Mouse (Mus musculus) left cerebral cortex, adult 8-10 months (tissue): ENCODE results near the gene Gm48551. TPM values are rescaled to one million over a fixed set of nuclear protein-coding genes. Genes with fewer than 3 reads are reported as not detected.

Experiments
- DNase-seq, 2 experiments: peaks; one replicate each; pipeline ENCODE4 v3.0.0; 2022; ENCODE audit warnings: low spot score in 2 of 2
- total RNA-seq, 4 experiments: library from RNA; stranded (reverse); gene quantifications; 2 replicates each; pipeline ENCODE4 v1.2.4; 2022

The Gm48551 gene
- total RNA-seq, 4 experiments from 2014 or later, result 2.0 to 5.2 (median 4.0) TPM

GRCm38 (mm10) chr10:81403511-81403910, 19.2 kb downstream of the Gm48551 start:
- no peak for DNase-seq

DNA sequence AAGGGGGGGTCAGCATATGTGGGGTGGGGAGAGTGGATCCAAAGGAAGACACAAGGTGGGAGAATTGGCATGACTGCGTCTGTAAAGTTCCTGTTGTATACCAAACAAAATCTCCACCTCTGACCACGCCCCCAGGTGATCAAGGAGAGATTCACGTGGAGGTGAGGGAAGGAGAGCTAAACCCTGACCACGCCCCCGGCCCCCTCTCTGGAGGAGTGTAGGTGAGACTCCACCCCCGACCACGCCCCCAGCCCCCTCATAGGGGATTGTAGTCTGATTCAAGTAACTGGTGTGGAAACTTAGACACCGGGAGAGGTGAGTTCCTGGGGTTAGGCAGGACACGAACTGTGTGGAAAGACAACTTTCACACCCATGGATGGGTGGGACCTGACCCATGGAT, 19.8 kb downstream of the Gm48551 start:
- no peak for DNase-seq

DNA sequence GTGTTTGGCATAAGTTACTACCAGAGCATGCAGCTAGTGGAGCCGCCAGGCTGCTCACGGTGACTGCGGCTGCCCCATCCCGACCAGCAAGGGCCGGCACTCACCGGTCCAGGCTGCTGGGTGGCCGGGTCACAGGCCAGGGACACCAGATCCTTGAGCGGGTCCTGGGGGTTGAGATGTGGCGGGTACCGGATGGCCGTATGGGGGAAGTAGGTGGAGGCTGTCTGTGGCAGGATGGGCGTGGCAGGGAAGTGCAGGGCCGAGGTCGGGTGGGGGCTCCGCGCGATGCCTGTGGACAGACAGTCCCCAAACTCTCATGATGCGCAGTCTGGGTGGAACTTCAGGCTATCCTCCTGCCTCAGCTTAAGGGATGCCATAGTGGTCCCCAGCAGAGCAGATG, 20.5 kb downstream of the Gm48551 start:
- no peak for DNase-seq

DNA sequence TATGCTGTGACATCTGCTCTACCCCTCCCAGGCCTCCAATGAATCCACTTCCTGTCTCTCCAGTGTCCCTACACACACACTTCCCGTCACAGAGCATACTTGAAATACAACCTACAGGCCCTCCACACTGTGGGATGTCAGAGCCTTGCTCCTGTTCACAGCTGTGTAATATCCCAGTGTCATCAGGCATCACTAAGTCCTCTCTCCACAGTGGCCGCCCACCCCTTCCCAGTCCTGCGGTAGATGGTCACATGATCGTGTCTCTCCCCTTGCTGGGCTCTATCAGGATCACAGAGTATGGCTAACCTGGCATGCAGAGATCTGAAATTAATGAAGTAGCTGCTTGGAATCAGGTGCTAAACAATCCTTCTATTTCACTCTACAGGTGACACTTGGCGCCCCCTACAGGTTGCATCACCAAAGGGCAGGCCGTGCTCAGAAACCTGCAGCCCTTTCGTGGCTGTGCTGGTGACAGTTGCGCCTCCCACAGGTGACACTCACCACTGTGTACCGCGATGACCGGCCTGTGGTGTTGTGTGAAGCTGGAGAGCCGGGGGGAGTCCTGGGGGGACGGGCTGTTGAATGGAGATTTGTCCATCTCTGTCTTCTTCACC, 21.4 kb downstream of the Gm48551 start:
- DNase-seq, result peak in 1 of 2 experiments; percentile 51

GRCm38 (mm10) chr10:81406504-81407440, 22.5 kb downstream of the Gm48551 start:
- no peak for DNase-seq

GRCm38 (mm10) chr10:81407539-81408423, 23.5 kb downstream of the Gm48551 start:
- DNase-seq, result peak in 1 of 2 experiments; percentile 80

DNA sequence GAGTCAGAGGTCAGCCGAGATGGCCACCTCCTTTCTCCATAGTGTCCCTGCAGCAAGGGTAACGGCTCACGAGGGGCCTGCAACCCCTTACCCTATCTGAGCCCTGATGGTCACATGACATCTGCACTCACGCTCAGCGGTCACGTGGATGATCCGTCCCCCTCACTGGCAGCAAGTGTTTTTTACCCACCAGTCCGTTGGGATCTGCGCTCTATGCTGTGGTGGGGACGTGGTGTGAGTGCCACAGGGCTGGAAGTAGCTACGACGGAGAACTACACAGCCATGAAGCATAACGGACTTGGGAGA, 24.1 kb downstream of the Gm48551 start:
- DNase-seq, result no peak

DNA sequence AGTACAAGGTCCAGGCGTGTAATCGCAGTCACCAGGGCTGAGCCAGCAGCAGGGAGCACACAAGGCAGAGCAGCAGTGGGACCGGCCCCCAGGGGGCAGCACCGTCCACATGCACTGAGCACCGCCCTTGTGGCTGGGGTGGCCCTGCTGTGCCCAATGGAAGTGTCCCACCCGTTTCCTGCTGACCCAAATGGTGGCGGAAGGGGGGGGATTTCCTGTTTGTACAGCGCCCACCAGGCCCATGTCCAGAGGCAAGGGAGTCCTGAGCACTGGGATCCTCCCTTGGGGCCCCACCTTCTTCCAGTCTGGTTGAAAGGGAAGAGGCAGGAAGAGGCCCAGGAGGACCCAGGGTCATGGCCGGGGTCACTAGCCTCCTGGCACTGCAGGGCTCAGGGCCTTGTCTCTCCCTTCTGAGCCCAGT, 24.6 kb downstream of the Gm48551 start:
- no peak for DNase-seq

GRCm38 (mm10) chr10:81409330-81409729, 25.1 kb downstream of the Gm48551 start:
- DNase-seq, result no peak

- no peak for DNase-seq
These were observed 26.1 kb downstream of the Gm48551 start for GRCm38 (mm10) chr10:81410350-81410749.

DNA sequence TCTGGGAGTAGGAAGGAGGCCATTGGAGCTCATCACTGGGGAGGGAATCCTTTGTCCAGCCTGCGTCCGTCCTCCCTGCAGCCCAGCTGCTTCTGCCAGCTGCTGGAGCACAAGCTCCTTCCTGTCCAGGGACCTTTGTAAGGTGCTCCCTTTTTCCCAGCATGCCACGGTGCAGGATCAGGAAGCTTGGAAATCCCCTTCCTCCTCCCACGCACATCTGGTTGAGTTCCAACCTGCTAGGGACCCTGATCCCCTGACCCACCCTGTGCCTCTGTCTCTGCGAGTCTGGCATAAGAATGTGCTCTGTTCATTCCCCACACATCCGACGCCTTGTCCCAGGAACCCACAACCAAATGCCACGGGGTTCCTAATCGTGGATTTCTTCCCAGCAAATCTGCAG, 26.7 kb downstream of the Gm48551 start:
- DNase-seq, result no peak

GRCm38 (mm10) chr10:81411471-81412400, 27.5 kb downstream of the Gm48551 start:
- DNase-seq, result peak in 1 of 2 experiments; percentile 84

- DNase-seq, result no peak
These were observed 28.5 kb downstream of the Gm48551 start for GRCm38 (mm10) chr10:81412586-81413309.

GRCm38 (mm10) chr10:81413310-81414261, 29.3 kb downstream of the Gm48551 start:
- DNase-seq, result peak; percentile 78 to 84

DNA sequence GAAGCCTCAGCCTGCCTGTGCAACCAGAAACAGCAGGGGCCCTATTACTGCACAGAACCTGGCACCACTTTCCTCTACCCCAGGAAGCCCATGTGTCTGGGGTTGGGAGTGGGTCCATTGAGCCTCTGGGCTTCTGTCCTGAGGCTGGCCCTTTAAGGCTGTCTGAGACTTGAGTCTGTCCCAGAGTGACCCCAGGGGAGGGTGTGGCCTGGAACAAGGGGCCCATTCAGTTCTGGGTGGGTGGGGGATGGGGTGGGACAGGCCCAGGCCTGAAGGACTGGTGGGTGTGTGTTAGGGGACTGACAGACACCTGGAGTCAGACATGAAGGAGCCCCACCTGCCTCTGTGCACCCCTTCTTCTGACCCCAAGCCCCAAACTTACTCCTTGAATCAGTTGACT, 30.4 kb downstream of the Gm48551 start:
- peak in 1 of 2 experiments; percentile 41 for DNase-seq

GRCm38 (mm10) chr10:81415146-81415545, 30.9 kb downstream of the Gm48551 start:
- no peak for DNase-seq

DNA sequence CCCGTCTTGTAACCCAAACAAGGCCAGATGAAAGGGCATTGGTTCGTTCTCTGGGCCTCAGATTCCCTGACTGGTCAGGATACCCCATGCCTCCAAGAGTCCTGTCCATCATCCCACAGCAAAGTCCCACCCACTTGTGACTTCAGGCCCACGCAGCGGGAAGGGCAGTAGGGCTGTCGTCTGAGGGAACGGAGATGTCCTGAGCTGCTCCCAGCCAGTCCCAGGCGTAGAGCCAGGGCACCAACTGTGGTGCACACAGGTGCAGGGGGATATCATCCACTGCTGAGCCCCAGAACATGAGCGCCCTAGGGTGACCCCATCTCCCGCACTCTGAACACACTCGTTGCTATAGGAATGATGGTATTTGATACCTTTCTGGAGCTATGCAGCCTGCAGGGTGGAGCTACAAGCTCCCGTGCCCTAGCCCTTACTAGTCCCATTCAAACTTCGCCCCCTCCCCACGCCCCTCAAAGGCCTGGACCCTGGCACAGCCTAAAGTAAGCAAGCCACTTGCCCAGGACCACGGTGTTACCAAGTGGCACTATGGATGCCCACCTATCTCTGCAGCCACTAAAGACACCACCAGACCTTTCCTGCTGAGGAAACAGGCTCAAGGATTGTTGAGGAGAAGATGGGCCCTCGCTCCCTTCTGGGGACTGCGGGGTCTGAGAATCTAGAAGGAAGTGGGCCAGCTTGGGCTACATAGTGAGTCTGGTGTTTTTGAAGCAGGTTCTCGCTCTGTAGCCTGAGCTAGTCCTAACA, 31.5 kb downstream of the Gm48551 start:
- DNase-seq, result no peak
